Mouse (Mus musculus) bone marrow, adult 2 months (tissue): ENCODE results near the gene Krtap19-3. TPM values are rescaled to one million over a fixed set of nuclear protein-coding genes. Genes with fewer than 3 reads are reported as not detected.

ENCODE experiments used
- H3K27ac ChIP-seq: fragments of 200-500 bp; 2 replicates; pipeline ENCODE4 v1.5.1; 2012; ENCODE audit warnings: low read depth, mild to moderate bottlenecking, control low read depth, inconsistent platforms, low read length; ENCODE audit not compliant: control insufficient read depth, poor library complexity, insufficient read depth
- H3K4me1 ChIP-seq: fragments of 200-500 bp; 2 replicates; pipeline ENCODE4 v1.6.1; 2011; ENCODE audit warnings: low read length; ENCODE audit not compliant: control insufficient read depth, insufficient read depth
- H3K4me3 ChIP-seq: fragments of 200-500 bp; replicated peaks from 2 replicates; pipeline ENCODE3; 2011; ENCODE audit warnings: mild to moderate bottlenecking, low read depth, low read length, control low read depth; ENCODE audit not compliant: control insufficient read depth
- CTCF ChIP-seq: fragments of 200-500 bp; IDR thresholded peaks from 2 replicates; pipeline ENCODE4 v1.5.1; 2011; ENCODE audit warnings: low read length, control low read depth; ENCODE audit not compliant: control insufficient read depth, insufficient read depth
- POLR2A ChIP-seq: fragments of 200-500 bp; IDR thresholded peaks from 2 replicates; pipeline ENCODE4 v1.6.1; 2011; ENCODE audit warnings: low read depth, mild to moderate bottlenecking, control low read depth, low read length, borderline replicate concordance; ENCODE audit not compliant: control insufficient read depth
- WGBS: fragments of 180-500 bp; shearing (Covaris S2); methylation state at CpG from one replicate; pipeline ENCODE4 v1.1.7; 2018; 5-methylcytosine and 5-hydroxymethylcytosine counted together
- polyA plus RNA-seq: library from polyadenylated mRNA; stranded (reverse); fragments of >200 nt; gene quantifications from 2 replicates; pipeline ENCODE4 v1.2.4, GENCODE M21; 2011; ENCODE audit warnings: low replicate concordance; ENCODE audit not compliant: missing spikeins, insufficient read depth, insufficient read length

Krtap19-3 gene
- not detected in 2 replicates for polyA plus RNA-seq

- WGBS: 74% methylated on average over 2 of the region's 2 CpGs
- Histone ChIP-seq H3K27ac (no peak within 1 kb of the TSS), H3K4me3 (no peak within 1 kb of the TSS), H3K4me1 (no peaks in the 10 kb centered on the region)
- TF ChIP-seq POLR2A (no peak), CTCF (no peak)
Observed at GRCm38 (mm10) chr16:88877938-88878337, at the start of gene Krtap19-3. Krtap19-3 (minus strand) TSS chr16:88878038.

GRCm38 (mm10) chr16:88896357-88896756, 18.5 kb upstream of the Krtap19-3 start, which contains the start of gene Krtap19-5:
Krtap19-5 (minus strand) TSS chr16:88896457.
- Histone ChIP-seq H3K27ac (no peak within 1 kb of the TSS), H3K4me1 (no peaks in the 10 kb centered on the region), H3K4me3 (no peak within 1 kb of the TSS)
- WGBS: 82% methylated on average over 6 of the region's 6 CpGs
- TF ChIP-seq CTCF (no peak), POLR2A (no peak)

GRCm38 (mm10) chr16:88886870-88887269, 9.0 kb upstream of the Krtap19-3 start:
- 77% methylated on average over 6 of the region's 6 CpGs for WGBS
- TF ChIP-seq CTCF (no peak), POLR2A (no peak)

GRCm38 (mm10) chr16:88884989-88885388, 7.2 kb upstream of the Krtap19-3 start, which contains the start of gene Krtap19-4:
Krtap19-4 (minus strand) TSS chr16:88885089.
- TF ChIP-seq POLR2A (no peak), CTCF (no peak)
- WGBS: 70% methylated on average over 5 of the region's 5 CpGs

More at GRCm38 (mm10) chr16:88886870-88887269, 9.0 kb upstream of the Krtap19-3 start:
- H3K4me3 ChIP-seq: no peak overlapping the region
- H3K4me1 ChIP-seq: no peaks in the 10 kb centered on the region
- no peak overlapping the region for H3K27ac ChIP-seq

GRCm38 (mm10) chr16:88874169-88874568, 3.7 kb downstream of the Krtap19-3 start, which contains the start of gene Krtap19-2:
Krtap19-2 (minus strand) TSS chr16:88874269.
- WGBS: 85% methylated on average over 3 of the region's 3 CpGs
- no peak within 1 kb of the TSS for H3K4me3 ChIP-seq
- H3K27ac ChIP-seq: no peak within 1 kb of the TSS
- TF ChIP-seq POLR2A: no peak
- no peak for TF ChIP-seq CTCF
- H3K4me1 ChIP-seq: no peaks in the 10 kb centered on the region

More at GRCm38 (mm10) chr16:88884989-88885388, 7.2 kb upstream of the Krtap19-3 start, which contains the start of gene Krtap19-4:
- Histone ChIP-seq H3K4me3 (no peak within 1 kb of the TSS), H3K27ac (no peak within 1 kb of the TSS), H3K4me1 (no peaks in the 10 kb centered on the region)

GRCm38 (mm10) chr16:88869311-88869710, 8.5 kb downstream of the Krtap19-3 start, which contains the start of gene Krtap19-1:
Krtap19-1 (minus strand) TSS chr16:88869411.
- TF ChIP-seq POLR2A (no peak), CTCF (no peak)
- Histone ChIP-seq H3K4me1 (no peaks in the 10 kb centered on the region), H3K4me3 (no peak within 1 kb of the TSS), H3K27ac (no peak within 1 kb of the TSS)
- WGBS: 78% methylated on average over 6 of the region's 6 CpGs

- TF ChIP-seq CTCF (no peak), POLR2A (no peak)
- H3K4me1 ChIP-seq: no peaks in the 10 kb centered on the region
- 79% methylated on average over 4 of the region's 4 CpGs for WGBS
- no peak overlapping the region for H3K4me3 ChIP-seq
- H3K27ac ChIP-seq: no peak overlapping the region
Observed at GRCm38 (mm10) chr16:88864887-88865407, 12.9 kb downstream of the Krtap19-3 start.

- no peak overlapping the region for H3K27ac ChIP-seq
- H3K4me1 ChIP-seq: no peaks in the 10 kb centered on the region
- H3K4me3 ChIP-seq: no peak overlapping the region
- WGBS: 11% methylated on average over 5 of the region's 5 CpGs
- TF ChIP-seq CTCF (peak; percentile 16; the same call in 1 of the 2 replicates), POLR2A (no peak)
Observed at GRCm38 (mm10) chr16:88851450-88851849, 26.4 kb downstream of the Krtap19-3 start.
